Mouse (Mus musculus): ENCODE results near the gene Ifit2. TPM values are rescaled to one million over a fixed set of nuclear protein-coding genes. Genes with fewer than 3 reads are reported as not detected.
"Not testable (repeated sequence)": the region's sequence is repeated elsewhere in the genome, so short reads cannot be mapped to it uniquely, and the experiment has no call there.

Ifit2 gene
- total and polyA plus RNA-seq, 3 experiments: 0.23 to 0.33 TPM; not detected in 1

DNA sequence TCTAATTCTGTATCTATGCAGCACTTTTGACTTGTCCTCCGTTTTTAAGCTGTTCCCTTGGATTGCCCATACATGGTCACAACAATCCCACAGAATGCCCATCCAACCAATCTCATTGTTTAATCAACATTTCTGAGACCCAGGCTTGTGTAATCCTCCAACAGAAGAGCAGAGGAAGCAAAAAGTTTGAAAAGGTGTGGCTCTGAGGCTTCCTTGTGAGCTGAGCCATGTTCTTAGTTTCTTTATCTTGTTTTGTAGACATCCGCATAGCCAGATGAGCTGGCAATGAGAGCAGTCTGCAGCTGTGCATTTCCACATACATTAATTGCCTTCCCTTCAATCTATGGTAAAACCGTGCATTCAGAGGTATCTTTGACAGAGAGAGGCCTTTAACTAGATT is 55.0 kb downstream of the Ifit2 start:
- H3K27me3 ChIP-seq (ENCODE audit: insufficient read depth, low read length): no peaks in the 10 kb centered on the region
- H3K4me1 ChIP-seq (ENCODE audit: insufficient read depth, low read depth, low read length): no peaks in the 10 kb centered on the region
- H3K36me3 ChIP-seq (replicated peaks): no peaks in the 10 kb centered on the region
- no peaks in the 10 kb centered on the region for H3K9me3 ChIP-seq (replicated peaks)
- ATAC-seq (ENCODE audit: extremely low read depth, insufficient number of reproducible peaks, low FRiP score, poor library complexity, severe bottlenecking): no peak
- no peak for TF ChIP-seq GATA2 (IDR thresholded peaks at IDR 0.05; ENCODE audit: borderline replicate concordance, low read depth, low read length)
- no peak for TF ChIP-seq CTCF (IDR thresholded peaks at IDR 0.05; ENCODE audit: low read depth, low read length)
- no peak for TF ChIP-seq POLR2AphosphoS5 (IDR thresholded peaks at IDR 0.05; ENCODE audit: insufficient replicate concordance, low read depth, low read length)
- TF ChIP-seq TAL1 (conservative IDR thresholded peaks at IDR 0.05; ENCODE audit: low read depth, low read length): no peak
- TF ChIP-seq GATA1 (IDR thresholded peaks at IDR 0.05; ENCODE audit: borderline replicate concordance, low read length): no peak
- no peak overlapping the region for H3K4me3 ChIP-seq (ENCODE audit: low read depth, low read length)
- DNase-seq (ENCODE audit: low spot score): no peak

GRCm38 (mm10) chr19:34607237-34608051 is 57.0 kb downstream of the Ifit2 start, which contains the start of gene Ifit3b:
TSS of gene Ifit3b (plus strand) at chr19:34607970.
- H3K4me3 ChIP-seq (ENCODE audit: low read depth, low read length); DNase-seq (ENCODE audit: low spot score); H3K36me3 ChIP-seq (replicated peaks); H3K4me1 ChIP-seq (ENCODE audit: insufficient read depth, low read depth, low read length); ATAC-seq (ENCODE audit: extremely low read depth, insufficient number of reproducible peaks, low FRiP score, poor library complexity, severe bottlenecking); H3K27me3 ChIP-seq (ENCODE audit: insufficient read depth, low read length); H3K9me3 ChIP-seq (replicated peaks): not testable (repeated sequence)

- not testable (repeated sequence) for H3K27me3 ChIP-seq (ENCODE audit: insufficient read depth, low read length); ATAC-seq (ENCODE audit: extremely low read depth, insufficient number of reproducible peaks, low FRiP score, poor library complexity, severe bottlenecking)
Observed at GRCm38 (mm10) chr19:34610118-34610517, 59.6 kb downstream of the Ifit2 start.

DNA sequence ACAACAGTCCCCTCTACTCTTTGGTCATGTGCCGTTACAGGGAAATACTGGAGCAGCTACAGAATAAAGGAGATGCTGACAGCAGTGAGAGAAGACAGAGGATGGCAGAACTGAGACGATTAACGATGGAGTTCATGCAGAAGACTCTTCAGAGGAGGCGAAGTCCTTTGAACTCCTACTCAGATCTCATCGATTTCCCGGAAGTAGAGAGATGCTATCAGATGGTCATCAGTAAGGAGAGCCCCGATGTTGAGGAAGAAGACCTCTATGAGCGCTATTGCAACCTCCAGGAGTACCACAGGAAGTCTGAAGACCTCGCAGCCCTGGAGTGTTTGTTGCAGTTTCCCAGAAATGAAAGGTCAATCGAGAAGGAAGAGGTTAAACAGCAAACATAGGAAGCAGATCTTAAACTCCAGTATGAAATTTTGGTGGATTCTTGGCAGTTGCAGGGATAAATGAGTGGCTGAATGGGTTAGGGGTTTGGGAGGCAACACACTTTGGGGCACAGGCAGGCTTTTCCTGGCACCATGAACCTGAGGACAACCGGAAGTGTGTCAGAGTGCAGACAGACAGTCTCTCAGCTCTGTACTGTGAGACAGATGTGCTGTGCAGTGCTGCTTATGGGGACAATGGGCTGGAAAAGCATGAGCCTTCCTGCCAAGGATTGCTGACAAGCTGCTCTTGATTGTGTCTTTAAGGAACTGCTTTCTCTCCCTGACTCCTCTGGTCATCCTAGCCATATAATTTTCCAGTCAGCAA is 61.9 kb downstream of the Ifit2 start:
- not testable (repeated sequence) for DNase-seq (ENCODE audit: low spot score); H3K9me3 ChIP-seq (replicated peaks); ATAC-seq (ENCODE audit: extremely low read depth, insufficient number of reproducible peaks, low FRiP score, poor library complexity, severe bottlenecking); H3K27me3 ChIP-seq (ENCODE audit: insufficient read depth, low read length); H3K36me3 ChIP-seq (replicated peaks); H3K4me3 ChIP-seq (ENCODE audit: low read depth, low read length); H3K4me1 ChIP-seq (ENCODE audit: insufficient read depth, low read depth, low read length)

More at GRCm38 (mm10) chr19:34610118-34610517, 59.6 kb downstream of the Ifit2 start:
- not testable (repeated sequence) for H3K4me1 ChIP-seq (ENCODE audit: insufficient read depth, low read depth, low read length); DNase-seq (ENCODE audit: low spot score); H3K9me3 ChIP-seq (replicated peaks); H3K36me3 ChIP-seq (replicated peaks); H3K4me3 ChIP-seq (ENCODE audit: low read depth, low read length)

- ATAC-seq (ENCODE audit: extremely low read depth, insufficient number of reproducible peaks, low FRiP score, poor library complexity, severe bottlenecking) (no peak), DNase-seq (ENCODE audit: low spot score) (no peak)
- TF ChIP-seq GATA1 (IDR thresholded peaks at IDR 0.05; ENCODE audit: borderline replicate concordance, low read length) (no peak), CTCF (IDR thresholded peaks at IDR 0.05; ENCODE audit: low read depth, low read length) (no peak), GATA2 (IDR thresholded peaks at IDR 0.05; ENCODE audit: borderline replicate concordance, low read depth, low read length) (no peak), POLR2AphosphoS5 (IDR thresholded peaks at IDR 0.05; ENCODE audit: insufficient replicate concordance, low read depth, low read length) (no peak)
- Histone ChIP-seq H3K27me3 (ENCODE audit: insufficient read depth, low read length) (peaks cover 3% of the 10 kb centered on the region; the same call in 1 of the 2 replicates), H3K36me3 (replicated peaks) (no peaks in the 10 kb centered on the region), H3K4me1 (ENCODE audit: insufficient read depth, low read depth, low read length) (no peaks in the 10 kb centered on the region), H3K9me3 (replicated peaks) (no peaks in the 10 kb centered on the region), H3K4me3 (ENCODE audit: low read depth, low read length) (no peak overlapping the region)
Observed at GRCm38 (mm10) chr19:34620871-34621270, 70.4 kb downstream of the Ifit2 start.

DNA sequence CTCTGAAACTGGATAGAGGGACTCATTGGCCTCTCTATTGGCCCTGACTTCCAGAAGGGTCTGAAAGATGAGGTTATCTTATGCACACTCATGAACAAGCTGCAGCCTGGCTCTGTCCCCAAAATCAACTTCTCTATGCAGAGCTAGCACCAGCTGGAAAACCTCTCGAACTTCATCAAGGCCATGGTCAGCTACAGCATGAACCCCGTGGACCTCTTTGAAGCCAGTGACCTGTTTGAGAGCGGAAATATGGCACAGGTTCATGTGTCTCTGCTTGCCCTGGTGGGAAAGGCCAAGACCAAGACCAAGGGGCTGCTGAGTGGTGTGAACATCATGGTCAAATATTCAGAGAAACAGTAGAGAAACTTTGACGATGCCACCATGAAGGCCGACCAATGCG is 73.3 kb downstream of the Ifit2 start:
- Histone ChIP-seq H3K4me1 (ENCODE audit: insufficient read depth, low read depth, low read length) (no peaks in the 10 kb centered on the region), H3K36me3 (replicated peaks) (no peaks in the 10 kb centered on the region), H3K4me3 (ENCODE audit: low read depth, low read length) (no peak overlapping the region), H3K27me3 (ENCODE audit: insufficient read depth, low read length) (peaks cover 3% of the 10 kb centered on the region; the same call in 1 of the 2 replicates), H3K9me3 (replicated peaks) (no peaks in the 10 kb centered on the region)
- DNase-seq (ENCODE audit: low spot score) (no peak), ATAC-seq (ENCODE audit: extremely low read depth, insufficient number of reproducible peaks, low FRiP score, poor library complexity, severe bottlenecking) (no peak)
- TF ChIP-seq CTCF (IDR thresholded peaks at IDR 0.05; ENCODE audit: low read depth, low read length): no peak
- TF ChIP-seq GATA2 (IDR thresholded peaks at IDR 0.05; ENCODE audit: borderline replicate concordance, low read depth, low read length): no peak
- TF ChIP-seq POLR2AphosphoS5 (IDR thresholded peaks at IDR 0.05; ENCODE audit: insufficient replicate concordance, low read depth, low read length): no peak
- TF ChIP-seq GATA1 (IDR thresholded peaks at IDR 0.05; ENCODE audit: borderline replicate concordance, low read length): no peak
- TF ChIP-seq TAL1 (conservative IDR thresholded peaks at IDR 0.05; ENCODE audit: low read depth, low read length): no peak

GRCm38 (mm10) chr19:34624663-34625062 is 74.2 kb downstream of the Ifit2 start:
- Histone ChIP-seq H3K27me3 (ENCODE audit: insufficient read depth, low read length) (peaks cover 3% of the 10 kb centered on the region; the same call in 1 of the 2 replicates), H3K36me3 (replicated peaks) (no peaks in the 10 kb centered on the region), H3K9me3 (replicated peaks) (no peaks in the 10 kb centered on the region), H3K4me1 (ENCODE audit: insufficient read depth, low read depth, low read length) (no peaks in the 10 kb centered on the region), H3K4me3 (ENCODE audit: low read depth, low read length) (no peak overlapping the region)
- ATAC-seq (ENCODE audit: extremely low read depth, insufficient number of reproducible peaks, low FRiP score, poor library complexity, severe bottlenecking) (no peak), DNase-seq (ENCODE audit: low spot score) (no peak)
- no peak for TF ChIP-seq GATA2 (IDR thresholded peaks at IDR 0.05; ENCODE audit: borderline replicate concordance, low read depth, low read length)
- TF ChIP-seq GATA1 (IDR thresholded peaks at IDR 0.05; ENCODE audit: borderline replicate concordance, low read length): no peak
- TF ChIP-seq POLR2AphosphoS5 (IDR thresholded peaks at IDR 0.05; ENCODE audit: insufficient replicate concordance, low read depth, low read length): no peak
- no peak for TF ChIP-seq TAL1 (conservative IDR thresholded peaks at IDR 0.05; ENCODE audit: low read depth, low read length)
- TF ChIP-seq CTCF (IDR thresholded peaks at IDR 0.05; ENCODE audit: low read depth, low read length): no peak
